Mouse (Mus musculus) megakaryocyte-erythroid progenitor cell, adult 5-6 weeks (primary cell): ENCODE measurements around the gene Cd38. TPM values are rescaled to one million over a fixed set of nuclear protein-coding genes. Genes with fewer than 3 reads are reported as not detected.
A peak's percentile ranks its signal among the peaks of the same experiment; 100 is the strongest.

Experiments
- ATAC-seq: replicated peaks from 2 replicates; pipeline ENCODE4 v1.8.0; 2016; ENCODE audit warnings: mild to moderate bottlenecking, inconsistent platforms; ENCODE audit not compliant: severe bottlenecking, poor library complexity, low FRiP score, low TSS enrichment
- total RNA-seq, 2 experiments: library from RNA; stranded (forward) in 1 of 2; stranded (reverse) in 1 of 2; fragments of 200-1000, 215-1000 nt in 1 of 2; fragments of >200 nt in 1 of 2; fragmentation: Nextera tagmentation in 1 of 2; gene quantifications; 2 replicates each; pipeline ENCODE4 v1.2.3; 2014 to 2017

Cd38 gene
- total RNA-seq, 2 experiments from 2014 or later: 1.2 TPM; not detected in 1

GRCm38 (mm10) chr5:43915261-43915886 lies 47.0 kb downstream of the Cd38 start:
- no peak for ATAC-seq

- no peak for ATAC-seq
Measured at GRCm38 (mm10) chr5:43921877-43922276, 53.5 kb downstream of the Cd38 start.

GRCm38 (mm10) chr5:43923933-43924332 lies 55.6 kb downstream of the Cd38 start:
- ATAC-seq: no peak

GRCm38 (mm10) chr5:43927729-43928128 lies 59.4 kb downstream of the Cd38 start:
- ATAC-seq: no peak

GRCm38 (mm10) chr5:43933269-43933668 lies 64.9 kb downstream of the Cd38 start:
- no peak for ATAC-seq

GRCm38 (mm10) chr5:43947330-43947977 lies 79.1 kb downstream of the Cd38 start:
- ATAC-seq: no peak

- peak; percentile 98 for ATAC-seq
Measured at GRCm38 (mm10) chr5:43948111-43948743, 79.9 kb downstream of the Cd38 start.

GRCm38 (mm10) chr5:43948748-43949275 lies 80.5 kb downstream of the Cd38 start:
- ATAC-seq: no peak

- ATAC-seq: no peak
Measured at GRCm38 (mm10) chr5:43953241-43953640, 84.9 kb downstream of the Cd38 start.

- ATAC-seq: no peak
Measured at GRCm38 (mm10) chr5:43959884-43960440, 91.6 kb downstream of the Cd38 start.

- ATAC-seq: no peak
Measured at GRCm38 (mm10) chr5:43961056-43961455, 92.7 kb downstream of the Cd38 start.

Other genes starting within 250 kb of the Cd38 start
- gene Cc2d2a, start 206.2 kb upstream of the Cd38 start, total RNA-seq (2014; fragmentation: Nextera tagmentation): not detected in 2 replicates
- gene Cc2d2a, start 206.2 kb upstream of the Cd38 start, total RNA-seq (2017): 0.33 and 0.50 TPM in 2 replicates
- 1.7 TPM in 1 of 2 replicates, not detected in the other for gene Bst1, start 49.7 kb upstream of the Cd38 start, total RNA-seq (2014; fragmentation: Nextera tagmentation)
- gene Bst1, start 49.7 kb upstream of the Cd38 start, total RNA-seq (2017): 0.38 TPM in 1 of 2 replicates, not detected in the other
- gene Fbxl5, start 46.9 kb upstream of the Cd38 start, total RNA-seq (2014; fragmentation: Nextera tagmentation): 23.3 and 36.0 TPM in 2 replicates
- gene Fbxl5, start 46.9 kb upstream of the Cd38 start, total RNA-seq (2017): 27.5 and 52.1 TPM in 2 replicates
- 2.8 and 3.9 TPM in 2 replicates for gene Gm7879, start 44.6 kb downstream of the Cd38 start, total RNA-seq (2014; fragmentation: Nextera tagmentation)
- 5.5 and 24.2 TPM in 2 replicates for gene Gm7879, start 44.6 kb downstream of the Cd38 start, total RNA-seq (2017)
- gene Fgfbp1, start 113.2 kb downstream of the Cd38 start, total RNA-seq (2014; fragmentation: Nextera tagmentation): not detected in 2 replicates
- not detected in 2 replicates for gene Fgfbp1, start 113.2 kb downstream of the Cd38 start, total RNA-seq (2017)
- 2.3 TPM in 1 of 2 replicates, not detected in the other for gene Prom1, start 233.5 kb downstream of the Cd38 start, total RNA-seq (2014; fragmentation: Nextera tagmentation)
- 0.28 TPM in 1 of 2 replicates, not detected in the other for gene Prom1, start 233.5 kb downstream of the Cd38 start, total RNA-seq (2017)